Mouse (Mus musculus) ES-Bruce4 (cell line): Measurements from ENCODE around the gene Olfr509.
"Not testable (repeated sequence)": the region's sequence is repeated elsewhere in the genome, so short reads cannot be mapped to it uniquely, and the experiment has no call there.

Experiments
- CTCF ChIP-seq: IDR thresholded peaks from one replicate; pipeline ENCODE4 v1.8.1; 2011; ENCODE audit warnings: low read depth, low read length
- POLR2A ChIP-seq: IDR thresholded peaks from one replicate; pipeline ENCODE4 v1.8.1; 2011; ENCODE audit warnings: low read length; ENCODE audit not compliant: insufficient read depth

DNA sequence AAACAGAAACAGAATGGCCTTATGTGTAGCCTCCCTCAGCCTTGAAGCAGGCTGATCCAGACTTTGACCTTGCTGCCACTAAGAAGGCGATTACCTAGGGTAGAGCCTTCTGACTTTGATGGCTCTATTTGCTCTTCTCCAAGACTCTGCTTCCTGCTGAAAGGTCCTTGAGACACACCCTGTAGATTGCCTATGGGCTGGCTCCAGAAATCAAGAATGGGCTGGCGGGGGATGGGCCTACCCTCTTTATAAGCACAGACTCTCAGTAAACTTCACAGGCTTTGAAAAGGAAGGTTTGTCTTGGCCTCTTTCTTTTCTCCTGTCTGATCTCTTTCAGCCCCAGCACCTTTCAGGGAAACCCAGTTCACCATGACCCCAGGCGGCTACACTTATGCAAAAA, 34.9 kb downstream of the Olfr509 start:
- TF ChIP-seq CTCF, POLR2A: not testable (repeated sequence)
